Mouse (Mus musculus): Measurements from ENCODE around the gene Il21r. TPM values are rescaled to one million over a fixed set of nuclear protein-coding genes. Genes with fewer than 3 reads are reported as not detected.

Gene Il21r
- polyA plus RNA-seq, 1 experiment = not detected

DNA sequence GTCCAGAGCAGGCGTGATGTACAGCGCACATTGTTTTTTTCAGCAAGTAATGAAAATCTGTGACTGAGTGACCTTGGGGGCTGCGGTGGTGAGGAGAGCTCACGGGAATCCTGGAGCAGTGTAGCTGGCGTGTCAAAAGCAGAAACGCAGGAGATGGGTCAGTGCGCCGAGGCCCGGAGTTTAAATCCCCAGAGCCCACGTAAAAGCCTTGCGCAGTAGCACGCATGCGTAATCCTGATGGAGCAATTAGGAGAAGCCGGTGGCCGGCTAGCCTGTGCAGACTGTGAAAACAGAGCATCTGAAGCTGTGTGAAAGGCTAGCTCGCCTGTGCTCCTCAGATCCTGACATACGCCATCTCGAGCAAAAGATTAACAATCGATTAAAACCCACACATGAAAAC is 31.3 kb upstream of the Il21r start:
- H3K4me1 ChIP-seq (ENCODE audit: control insufficient read depth, insufficient read depth, low read length) = peaks cover under 1% of the 10 kb centered on the region; the same call in 1 of the 2 replicates
- H3K4me3 ChIP-seq (ENCODE audit: insufficient read depth, low read depth, low read length) = no peak overlapping the region
- H3K27ac ChIP-seq (ENCODE audit: insufficient read depth, low read depth, low read length) = no peak overlapping the region
- TF ChIP-seq POLR2A (IDR thresholded peaks at IDR 0.05; ENCODE audit: insufficient read depth, low read depth, low read length) (no peak), CTCF (IDR thresholded peaks at IDR 0.05; ENCODE audit: insufficient read depth, low read depth, low read length) (no peak)
- WGBS = 86% methylated on average over 19 of the region's 19 CpGs

DNA sequence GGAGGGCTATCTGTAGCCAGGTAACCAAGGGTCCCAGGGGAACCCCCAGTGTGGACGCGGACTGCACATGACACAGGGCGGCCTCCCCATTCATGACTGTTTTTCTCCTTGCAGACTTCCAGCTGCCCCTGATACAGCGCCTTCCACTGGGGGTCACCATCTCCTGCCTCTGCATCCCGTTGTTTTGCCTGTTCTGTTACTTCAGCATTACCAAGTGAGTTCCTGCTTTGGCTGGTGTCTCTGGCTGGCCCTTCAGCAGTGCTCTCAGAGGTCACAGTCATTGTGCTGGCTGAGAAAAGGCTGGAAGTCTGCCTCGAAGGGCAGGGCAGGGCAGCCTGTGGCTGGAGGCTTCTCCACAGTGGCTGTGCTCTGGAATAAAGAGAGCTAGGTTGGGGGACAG is 30.5 kb upstream of the Il21r start:
- Histone ChIP-seq H3K4me1 (ENCODE audit: control insufficient read depth, insufficient read depth, low read length) (peaks cover 9% of the 10 kb centered on the region; the same call in 1 of the 2 replicates), H3K4me3 (ENCODE audit: insufficient read depth, low read depth, low read length) (no peak overlapping the region), H3K27ac (ENCODE audit: insufficient read depth, low read depth, low read length) (no peak overlapping the region)
- TF ChIP-seq POLR2A (IDR thresholded peaks at IDR 0.05; ENCODE audit: insufficient read depth, low read depth, low read length) (no peak), CTCF (IDR thresholded peaks at IDR 0.05; ENCODE audit: insufficient read depth, low read depth, low read length) (no peak)
- WGBS = 74% methylated on average over 6 of the region's 6 CpGs

DNA sequence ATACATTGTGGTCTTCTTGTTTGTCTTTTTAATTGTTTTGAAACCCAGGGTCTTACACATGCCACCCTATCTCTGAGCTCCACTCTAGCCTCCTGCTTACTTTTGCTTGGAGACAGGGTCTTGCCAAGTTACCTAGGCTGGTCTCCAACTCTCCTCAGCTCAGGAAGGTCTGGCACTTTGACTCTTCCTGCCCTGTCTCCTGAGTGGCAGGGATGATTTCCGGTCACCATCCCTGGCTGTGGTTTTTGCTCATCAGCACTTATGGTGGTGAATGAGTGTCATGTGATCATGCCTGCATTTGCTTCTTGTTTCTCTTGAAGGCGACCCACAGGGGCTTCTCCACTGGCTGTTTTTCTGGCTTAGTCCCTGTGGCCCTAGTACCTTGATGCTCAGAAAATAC is 29.4 kb upstream of the Il21r start:
- Histone ChIP-seq H3K4me1 (ENCODE audit: control insufficient read depth, insufficient read depth, low read length) (peaks cover 9% of the 10 kb centered on the region; the same call in 1 of the 2 replicates), H3K4me3 (ENCODE audit: insufficient read depth, low read depth, low read length) (no peak overlapping the region), H3K27ac (ENCODE audit: insufficient read depth, low read depth, low read length) (no peak overlapping the region)
- 91% methylated on average over 2 of the region's 2 CpGs for WGBS
- TF ChIP-seq POLR2A (IDR thresholded peaks at IDR 0.05; ENCODE audit: insufficient read depth, low read depth, low read length) (no peak), CTCF (IDR thresholded peaks at IDR 0.05; ENCODE audit: insufficient read depth, low read depth, low read length) (no peak)

DNA sequence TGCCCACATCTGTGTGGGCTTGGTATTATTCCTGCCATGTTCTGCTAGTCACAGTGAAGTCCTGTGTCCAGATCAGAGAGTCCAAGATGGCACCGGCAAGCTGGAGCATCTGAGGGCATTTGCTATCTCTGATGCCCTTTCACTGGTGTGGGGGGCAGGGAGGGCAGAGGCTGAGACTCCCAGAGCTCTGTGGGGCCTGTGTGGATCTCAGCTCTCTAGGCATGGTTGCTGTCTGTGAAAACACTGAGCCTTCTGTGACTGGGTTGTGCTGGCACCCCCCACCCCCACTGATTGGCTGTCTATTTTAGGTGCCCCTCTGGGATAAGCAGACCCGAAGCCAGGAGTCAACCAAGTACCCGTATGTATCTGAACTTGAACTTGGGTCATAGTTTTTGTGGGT is 28.4 kb upstream of the Il21r start:
- H3K27ac ChIP-seq (ENCODE audit: insufficient read depth, low read depth, low read length) = no peak overlapping the region
- H3K4me1 ChIP-seq (ENCODE audit: control insufficient read depth, insufficient read depth, low read length) = peaks cover 9% of the 10 kb centered on the region; the same call in 1 of the 2 replicates
- no peak overlapping the region for H3K4me3 ChIP-seq (ENCODE audit: insufficient read depth, low read depth, low read length)
- 95% methylated on average over 3 of the region's 3 CpGs for whole genome bisulfite sequencing
- TF ChIP-seq POLR2A (IDR thresholded peaks at IDR 0.05; ENCODE audit: insufficient read depth, low read depth, low read length) (no peak), CTCF (IDR thresholded peaks at IDR 0.05; ENCODE audit: insufficient read depth, low read depth, low read length) (no peak)

DNA sequence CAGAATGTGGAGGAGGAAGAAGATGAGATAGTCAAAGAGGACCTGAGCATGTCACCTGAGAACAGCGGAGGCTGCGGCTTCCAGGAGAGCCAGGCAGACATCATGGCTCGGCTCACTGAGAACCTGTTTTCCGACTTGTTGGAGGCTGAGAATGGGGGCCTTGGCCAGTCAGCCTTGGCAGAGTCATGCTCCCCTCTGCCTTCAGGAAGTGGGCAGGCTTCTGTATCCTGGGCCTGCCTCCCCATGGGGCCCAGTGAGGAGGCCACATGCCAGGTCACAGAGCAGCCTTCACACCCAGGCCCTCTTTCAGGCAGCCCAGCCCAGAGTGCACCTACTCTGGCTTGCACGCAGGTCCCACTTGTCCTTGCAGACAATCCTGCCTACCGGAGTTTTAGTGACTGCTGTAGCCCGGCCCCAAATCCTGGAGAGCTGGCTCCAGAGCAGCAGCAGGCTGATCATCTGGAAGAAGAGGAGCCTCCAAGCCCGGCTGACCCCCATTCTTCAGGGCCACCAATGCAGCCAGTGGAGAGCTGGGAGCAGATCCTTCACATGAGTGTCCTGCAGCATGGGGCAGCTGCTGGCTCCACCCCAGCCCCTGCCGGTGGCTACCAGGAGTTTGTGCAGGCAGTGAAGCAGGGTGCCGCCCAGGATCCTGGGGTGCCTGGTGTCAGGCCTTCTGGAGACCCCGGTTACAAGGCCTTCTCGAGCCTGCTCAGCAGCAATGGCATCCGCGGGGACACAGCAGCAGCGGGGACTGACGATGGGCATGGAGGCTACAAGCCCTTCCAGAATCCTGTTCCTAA is 27.3 kb upstream of the Il21r start:
- Histone ChIP-seq H3K27ac (ENCODE audit: insufficient read depth, low read depth, low read length) (no peak overlapping the region), H3K4me1 (ENCODE audit: control insufficient read depth, insufficient read depth, low read length) (peaks cover 10% of the 10 kb centered on the region), H3K4me3 (ENCODE audit: insufficient read depth, low read depth, low read length) (no peak overlapping the region)
- TF ChIP-seq POLR2A (IDR thresholded peaks at IDR 0.05; ENCODE audit: insufficient read depth, low read depth, low read length) (no peak), CTCF (IDR thresholded peaks at IDR 0.05; ENCODE audit: insufficient read depth, low read depth, low read length) (no peak)
- WGBS = 92% methylated on average over 16 of the region's 16 CpGs

DNA sequence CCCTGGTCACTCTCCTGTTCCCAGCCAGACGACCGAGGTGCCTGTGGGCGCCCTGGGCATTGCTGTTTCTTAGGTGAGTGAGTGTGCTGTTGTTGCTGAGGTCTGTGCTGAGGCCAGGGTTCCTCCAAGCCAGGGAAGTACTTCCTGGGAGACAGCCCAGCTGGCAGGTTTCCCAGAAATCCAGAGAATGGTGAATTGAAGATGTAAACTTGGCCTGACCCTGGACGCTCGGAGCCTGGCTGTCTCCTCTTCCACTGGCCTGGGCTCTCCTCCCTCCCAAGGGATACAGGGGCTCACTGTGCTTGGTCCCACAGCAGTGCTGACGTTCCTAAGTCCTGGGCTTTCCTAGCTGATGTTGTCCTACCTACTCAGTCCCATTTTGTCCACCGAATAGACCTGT is 26.2 kb upstream of the Il21r start:
- Histone ChIP-seq H3K4me1 (ENCODE audit: control insufficient read depth, insufficient read depth, low read length) (peaks cover 14% of the 10 kb centered on the region), H3K4me3 (ENCODE audit: insufficient read depth, low read depth, low read length) (no peak overlapping the region), H3K27ac (ENCODE audit: insufficient read depth, low read depth, low read length) (no peak overlapping the region)
- 53% methylated on average over 7 of the region's 7 CpGs for WGBS
- TF ChIP-seq POLR2A (IDR thresholded peaks at IDR 0.05; ENCODE audit: insufficient read depth, low read depth, low read length) = no peak
- TF ChIP-seq CTCF (IDR thresholded peaks at IDR 0.05; ENCODE audit: insufficient read depth, low read depth, low read length) = no peak

DNA sequence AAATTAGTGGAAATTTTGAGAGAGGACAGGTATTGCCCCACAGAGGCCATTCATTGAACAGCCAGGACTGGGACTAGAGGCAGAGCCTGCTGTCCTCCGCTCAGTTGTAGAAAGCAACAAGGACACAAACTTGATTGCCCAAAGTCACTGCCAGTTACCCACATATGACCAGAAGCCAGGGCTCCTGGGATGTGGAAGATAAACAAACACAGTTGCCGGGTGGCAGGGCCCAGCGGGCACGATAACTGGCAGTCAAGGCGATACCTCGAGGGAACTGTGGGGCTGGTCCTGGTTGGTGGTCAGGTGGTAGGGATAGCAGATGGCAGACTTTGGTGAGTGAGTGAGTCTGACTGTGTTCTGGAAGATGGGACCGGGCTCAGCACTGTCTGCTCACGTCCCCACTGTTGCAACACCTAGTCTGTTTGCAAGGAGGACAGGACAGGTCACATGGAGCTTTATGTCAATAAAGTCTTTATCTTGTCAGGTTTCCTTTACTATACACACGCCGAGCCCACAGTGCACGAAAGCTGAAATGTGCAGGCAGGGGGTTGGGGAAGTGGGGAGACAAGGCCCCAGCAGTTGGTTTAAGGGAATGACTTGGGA is 25.6 kb upstream of the Il21r start:
- Histone ChIP-seq H3K4me3 (ENCODE audit: insufficient read depth, low read depth, low read length) (no peak overlapping the region), H3K27ac (ENCODE audit: insufficient read depth, low read depth, low read length) (no peak overlapping the region), H3K4me1 (ENCODE audit: control insufficient read depth, insufficient read depth, low read length) (peaks cover 14% of the 10 kb centered on the region)
- WGBS = 91% methylated on average over 11 of the region's 11 CpGs
- TF ChIP-seq CTCF (IDR thresholded peaks at IDR 0.05; ENCODE audit: insufficient read depth, low read depth, low read length) (no peak), POLR2A (IDR thresholded peaks at IDR 0.05; ENCODE audit: insufficient read depth, low read depth, low read length) (no peak)

DNA sequence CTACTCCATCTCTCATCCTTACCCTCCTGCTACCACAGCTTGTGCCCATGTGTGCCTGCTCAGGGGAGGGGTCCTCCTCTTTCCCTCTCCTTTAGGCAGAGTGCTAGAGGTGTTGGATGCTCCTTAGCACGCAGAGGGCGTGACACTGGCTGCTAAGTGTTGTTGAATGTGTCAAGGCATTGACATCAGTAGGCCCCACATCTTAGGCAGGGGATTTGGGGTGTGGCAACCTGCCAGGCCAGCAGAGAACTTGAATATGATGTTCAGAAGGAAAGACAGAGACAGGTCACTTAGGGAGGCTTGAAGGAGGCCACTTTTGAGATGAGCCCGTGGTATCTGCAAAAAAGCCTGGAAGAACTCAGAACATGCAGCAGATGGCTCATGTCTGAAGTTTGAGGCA is 25.1 kb upstream of the Il21r start:
- Histone ChIP-seq H3K4me3 (ENCODE audit: insufficient read depth, low read depth, low read length) (no peak overlapping the region), H3K27ac (ENCODE audit: insufficient read depth, low read depth, low read length) (no peak overlapping the region), H3K4me1 (ENCODE audit: control insufficient read depth, insufficient read depth, low read length) (peaks cover 14% of the 10 kb centered on the region)
- TF ChIP-seq POLR2A (IDR thresholded peaks at IDR 0.05; ENCODE audit: insufficient read depth, low read depth, low read length) (no peak), CTCF (IDR thresholded peaks at IDR 0.05; ENCODE audit: insufficient read depth, low read depth, low read length) (no peak)
- WGBS = 91% methylated on average over 3 of the region's 3 CpGs

DNA sequence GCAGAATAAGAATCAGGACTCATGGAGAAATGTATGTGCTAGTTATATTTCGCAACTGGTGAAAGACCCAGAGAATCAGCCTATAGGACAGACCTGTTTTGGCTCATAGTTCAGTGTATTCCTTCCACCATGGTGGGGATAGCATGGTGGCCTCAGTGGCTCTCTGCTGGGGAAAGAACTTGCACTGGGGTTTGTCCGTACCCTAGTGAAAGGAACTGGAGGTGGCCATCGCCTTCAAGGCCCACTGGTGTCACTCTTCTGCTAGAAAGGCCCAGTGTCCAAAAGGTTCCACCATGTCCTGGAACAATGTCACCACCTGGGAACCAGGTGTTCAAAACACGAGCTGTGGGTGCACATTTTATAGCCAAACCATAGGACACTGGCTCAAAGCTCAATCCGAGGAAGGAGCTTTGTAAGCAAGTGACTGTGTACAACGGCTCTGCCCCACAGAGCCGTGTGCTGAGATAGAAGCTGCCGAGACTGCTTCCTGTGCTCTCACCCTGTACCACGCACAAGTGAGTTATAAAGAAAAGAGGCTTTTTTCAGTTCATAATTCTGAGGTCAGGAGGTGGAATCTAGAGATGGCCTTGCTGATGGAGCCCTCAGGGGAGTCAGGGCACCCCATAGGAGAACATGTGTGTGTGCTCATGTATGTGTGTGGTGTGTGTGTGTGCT is 23.5 kb upstream of the Il21r start:
- no peak overlapping the region for H3K4me3 ChIP-seq (ENCODE audit: insufficient read depth, low read depth, low read length)
- H3K4me1 ChIP-seq (ENCODE audit: control insufficient read depth, insufficient read depth, low read length) = peaks cover 14% of the 10 kb centered on the region
- no peak overlapping the region for H3K27ac ChIP-seq (ENCODE audit: insufficient read depth, low read depth, low read length)
- WGBS = 91% methylated on average over 9 of the region's 9 CpGs
- TF ChIP-seq CTCF (IDR thresholded peaks at IDR 0.05; ENCODE audit: insufficient read depth, low read depth, low read length) (no peak), POLR2A (IDR thresholded peaks at IDR 0.05; ENCODE audit: insufficient read depth, low read depth, low read length) (no peak)
